In the genomic region with DNA sequence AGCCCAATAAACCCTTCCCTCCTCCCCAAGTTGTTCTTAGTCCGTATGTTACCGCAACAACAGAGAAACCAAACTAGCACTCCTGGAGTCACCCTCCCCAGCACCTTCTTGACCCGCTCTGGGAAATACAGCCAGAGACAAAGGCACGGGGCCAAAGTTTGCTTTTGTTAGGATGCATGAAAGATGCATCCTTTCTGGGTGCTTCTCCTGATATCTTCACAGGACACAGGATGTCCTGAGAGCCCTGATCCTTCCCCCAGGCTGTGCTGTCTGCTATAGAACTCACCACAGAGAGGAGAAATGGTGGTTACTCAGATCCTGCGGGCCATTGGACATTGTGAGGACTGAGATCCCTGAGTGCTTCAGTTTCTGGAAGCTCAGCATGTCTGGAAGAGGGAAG, we compare ENCODE assay signal across 23 mouse cellular contexts.
"Had no signal": no experiment of that assay in that cellular context is flagged by ENCODE, and none has a peak within 500 bp of the region (broad histone marks: within the 10 kb centered on the region; RNA-seq: fewer than 3 reads in every experiment).

No protein-coding gene starts in this region.

- H3K9ac ChIP-seq: embryonic facial prominence, embryonic 12.5 days; embryonic facial prominence, embryonic 13.5 days; embryonic facial prominence, embryonic 15.5 days; forebrain, embryonic 12.5 days; forebrain, embryonic 13.5 days; forebrain, embryonic 15.5 days; forebrain, postnatal 0 days; heart, embryonic 12.5 days; heart, embryonic 13.5 days had no signal

- H3K27ac ChIP-seq: embryonic facial prominence, embryonic 10.5 days; embryonic facial prominence, embryonic 12.5 days; embryonic facial prominence, embryonic 13.5 days; forebrain, embryonic 10.5 days; forebrain, embryonic 12.5 days; forebrain, embryonic 13.5 days; forebrain, embryonic 15.5 days; heart, embryonic 13.5 days had no signal

- DNase-seq: cerebellum, adult 8-10 months; cerebellum, adult 9-10 months; cerebellum, adult 9-11 months; cerebellum, postnatal 10 days; cerebellum, postnatal 14 days; cerebellum, postnatal 25 days; cerebellum, postnatal 36 days; embryo, embryonic 11 days; forebrain, postnatal 0 days; gastrocnemius, postnatal 10 days; gastrocnemius, postnatal 14 days; gastrocnemius, postnatal 36 days had no signal

- H3K27me3 ChIP-seq: embryonic facial prominence, embryonic 12.5 days; embryonic facial prominence, embryonic 13.5 days; embryonic facial prominence, embryonic 15.5 days; forebrain, embryonic 12.5 days; forebrain, embryonic 13.5 days; forebrain, embryonic 15.5 days; heart, embryonic 12.5 days; heart, embryonic 13.5 days had no signal

- H3K4me3 ChIP-seq: embryonic facial prominence, embryonic 10.5 days; embryonic facial prominence, embryonic 12.5 days; embryonic facial prominence, embryonic 13.5 days; embryonic facial prominence, embryonic 15.5 days; erythroblast, embryonic 14.5 days; forebrain, embryonic 10.5 days; forebrain, embryonic 12.5 days; forebrain, embryonic 13.5 days; forebrain, embryonic 15.5 days; heart, embryonic 12.5 days; heart, embryonic 13.5 days had no signal

- H3K36me3 ChIP-seq: embryonic facial prominence, embryonic 10.5 days; embryonic facial prominence, embryonic 12.5 days; embryonic facial prominence, embryonic 13.5 days; embryonic facial prominence, embryonic 15.5 days; forebrain, embryonic 10.5 days; forebrain, embryonic 12.5 days; forebrain, embryonic 15.5 days; heart, embryonic 12.5 days; heart, embryonic 13.5 days had no signal

- H3K9me3 ChIP-seq: embryonic facial prominence, embryonic 10.5 days; embryonic facial prominence, embryonic 12.5 days; embryonic facial prominence, embryonic 13.5 days; embryonic facial prominence, embryonic 15.5 days; forebrain, embryonic 10.5 days; forebrain, embryonic 12.5 days; forebrain, embryonic 13.5 days; forebrain, embryonic 15.5 days; heart, embryonic 12.5 days; heart, embryonic 13.5 days had no signal
